Mouse (Mus musculus): ENCODE results near the gene Gm10226.
"Not testable (repeated sequence)": the region's sequence is repeated elsewhere in the genome, so short reads cannot be mapped to it uniquely, and the experiment has no call there.

Gm10226 gene

GRCm38 (mm10) chr17:21691560-21691959 is at the start of gene Gm10226:
Gene Gm10226 (plus strand): TSS chr17:21691860.
- no peak for DNase-seq

DNA sequence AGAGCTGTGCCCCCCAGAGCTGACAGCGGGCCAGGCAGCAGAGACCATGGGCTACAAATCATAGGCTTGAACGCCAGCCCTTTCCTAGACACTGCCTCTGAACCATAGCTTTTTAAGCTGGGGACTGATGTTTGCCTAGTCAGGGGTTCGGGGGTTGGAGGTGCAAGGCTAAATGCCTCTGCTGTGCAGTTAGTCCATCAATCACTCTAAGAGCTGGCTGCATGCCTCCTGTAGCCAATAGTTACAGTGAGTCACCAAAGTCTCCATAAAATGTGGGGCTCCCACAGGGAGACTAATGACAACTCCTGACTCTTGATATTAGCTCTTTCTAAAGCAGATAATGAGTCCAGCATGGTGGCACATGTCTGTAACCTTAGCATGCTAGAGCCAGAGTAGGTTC is 42.9 kb upstream of the Gm10226 start:
- DNase-seq: no peak

DNA sequence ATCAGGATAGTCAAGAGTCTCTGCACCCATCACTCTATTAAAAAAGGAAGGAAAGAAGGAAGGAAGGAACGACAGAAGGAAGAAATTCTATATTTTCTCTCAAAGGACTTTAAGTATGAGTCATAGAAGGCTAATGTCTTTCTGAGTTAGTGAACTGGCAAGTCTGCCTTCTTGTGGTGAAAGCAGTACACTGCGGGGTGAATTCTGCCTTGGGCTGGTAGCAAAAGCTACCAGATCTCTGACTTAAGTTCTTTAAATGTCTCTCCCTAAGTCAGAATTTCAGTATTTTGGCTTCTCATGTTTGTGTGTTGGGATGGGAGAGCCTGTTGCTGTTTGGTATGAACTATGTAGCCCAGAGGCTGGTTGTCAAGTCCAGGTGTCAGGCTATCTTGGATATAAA is 41.7 kb upstream of the Gm10226 start:
- peak; percentile 3 for DNase-seq

GRCm38 (mm10) chr17:21650364-21650907 is 41.2 kb upstream of the Gm10226 start, which contains the start of gene Zfp983:
Gene Zfp983 (plus strand): TSS chr17:21650624.
- DNase-seq: peak; percentile 82

DNA sequence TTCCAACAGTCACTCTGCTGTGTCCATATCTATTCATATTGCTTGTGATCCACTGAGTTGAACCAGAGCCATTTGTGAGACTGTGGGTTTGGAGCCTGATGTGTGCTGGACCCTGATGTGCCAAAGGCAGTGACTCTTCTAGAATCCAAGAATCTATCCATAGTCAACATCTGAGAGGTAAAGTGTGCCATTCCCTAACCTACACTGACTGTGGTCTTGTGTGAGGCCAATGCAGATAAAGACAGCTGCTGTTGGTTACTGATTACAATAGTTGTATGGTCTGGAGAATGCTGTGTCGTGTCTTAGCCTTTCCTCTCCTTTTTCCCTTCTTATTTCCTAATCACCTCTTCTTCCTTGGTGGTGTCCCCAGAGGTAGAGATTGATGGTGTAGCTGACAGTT is 12.8 kb upstream of the Gm10226 start:
- not testable (repeated sequence) for DNase-seq

DNA sequence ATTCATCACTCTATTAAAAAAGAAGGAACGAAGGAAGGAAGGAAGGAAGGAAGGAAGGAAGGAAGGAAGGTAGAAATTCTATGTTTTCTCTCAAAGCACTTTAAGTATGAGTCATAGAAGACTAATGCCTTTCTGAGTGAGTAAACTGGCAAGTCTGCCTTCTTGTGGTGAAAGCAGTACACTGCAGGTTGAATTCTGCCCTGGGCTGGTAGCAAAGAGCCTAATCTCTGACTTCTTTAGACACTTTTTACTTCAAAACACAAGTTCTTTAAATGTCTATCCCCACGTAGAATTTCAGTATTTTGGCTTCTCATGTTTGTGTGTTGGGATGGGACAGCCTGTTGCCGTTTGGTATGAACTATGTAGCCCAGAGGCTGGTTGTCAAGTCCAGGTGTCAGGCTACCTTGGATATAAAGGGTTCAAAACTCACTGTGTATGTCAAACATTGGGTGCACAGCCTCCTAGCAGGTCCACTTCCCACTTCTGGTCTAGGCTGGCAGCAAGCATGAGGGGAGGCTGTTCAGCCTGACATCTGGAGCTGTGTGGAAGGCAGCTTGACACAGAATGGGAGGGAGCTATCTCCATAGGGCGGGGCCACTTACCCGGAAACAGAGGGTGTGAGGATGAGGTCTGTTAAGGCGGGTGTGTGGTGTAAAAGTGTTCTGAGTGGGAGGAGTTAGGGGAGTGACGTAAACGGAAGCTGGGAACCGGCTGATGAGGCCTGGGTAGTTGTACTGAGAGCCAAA is 12.2 kb upstream of the Gm10226 start:
- DNase-seq: peak; percentile 90

GRCm38 (mm10) chr17:21680019-21680376 is 11.7 kb upstream of the Gm10226 start:
- not testable (repeated sequence) for DNase-seq

DNA sequence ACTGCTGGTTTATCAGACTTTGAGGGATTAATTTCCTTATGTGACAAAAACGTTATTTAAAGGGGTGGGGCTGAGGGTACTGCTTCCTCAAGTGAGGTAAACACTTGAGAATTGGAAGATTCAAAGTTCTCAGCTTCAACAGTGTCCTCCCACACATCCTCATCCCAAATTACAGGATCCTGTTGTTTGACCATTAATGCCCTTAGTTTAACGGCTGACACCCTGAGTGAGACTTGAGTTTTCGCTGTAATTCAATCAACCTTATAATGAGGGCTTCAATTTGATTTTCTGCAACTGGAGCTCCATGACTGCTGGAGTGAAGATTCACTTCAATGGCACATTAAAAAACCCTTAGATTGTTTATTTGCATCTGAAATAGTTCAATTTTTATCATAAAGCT is 1.7 kb downstream of the Gm10226 start:
- no peak for DNase-seq

GRCm38 (mm10) chr17:21696073-21696472 is 4.4 kb downstream of the Gm10226 start:
- no peak for DNase-seq

GRCm38 (mm10) chr17:21702281-21703240 is 10.9 kb downstream of the Gm10226 start:
- no peak for DNase-seq

DNA sequence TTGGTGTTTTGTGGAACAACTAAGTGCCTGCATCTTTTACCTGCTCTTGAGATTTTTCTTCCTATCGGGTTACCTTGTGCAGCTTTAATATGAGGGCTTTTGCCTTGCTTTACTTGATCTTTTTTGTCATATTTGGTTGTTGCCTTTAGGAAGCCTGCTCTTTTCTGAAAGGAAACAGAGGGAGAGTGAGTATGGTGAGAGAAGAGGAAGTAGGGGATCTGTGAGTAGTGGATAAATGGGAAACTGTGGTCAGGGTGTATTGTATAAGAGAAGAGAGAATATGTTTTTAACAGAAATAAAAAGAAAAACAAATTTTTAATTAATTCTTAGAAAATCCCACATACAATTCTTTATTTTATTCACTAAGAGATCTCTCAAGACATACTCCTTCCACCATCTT is 11.8 kb downstream of the Gm10226 start:
- DNase-seq: no peak

DNA sequence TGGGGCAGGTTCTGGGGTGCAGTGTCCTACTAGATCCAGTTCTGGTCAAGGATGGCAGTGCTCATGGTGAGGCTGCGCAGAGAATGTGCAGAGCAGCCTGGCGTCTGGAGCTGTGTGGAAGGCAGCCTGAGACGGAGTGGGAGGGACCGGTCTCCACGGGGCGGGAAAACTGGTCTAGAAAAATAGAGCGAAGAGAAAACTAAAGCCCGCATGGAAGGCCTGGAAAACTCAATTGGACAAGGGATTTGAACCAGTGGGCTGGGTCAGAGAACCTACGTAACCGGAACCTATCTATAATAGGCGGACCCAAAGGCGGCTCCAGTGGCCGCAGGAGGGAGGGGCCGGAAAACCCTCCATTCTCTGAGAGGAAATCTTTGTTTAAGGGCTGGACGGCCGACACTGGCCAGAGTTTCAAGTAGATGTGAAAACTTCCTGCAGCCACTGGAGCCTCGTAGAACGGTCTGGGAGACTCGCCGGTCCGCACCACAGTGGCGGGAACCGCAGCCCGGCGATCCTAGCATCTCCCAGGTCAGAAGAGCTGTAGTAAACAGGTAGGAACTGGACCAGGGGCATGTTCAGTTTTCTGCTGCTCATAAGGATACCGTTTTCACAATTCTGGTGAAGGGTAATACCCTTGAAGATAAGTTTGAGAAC is 15.8 kb downstream of the Gm10226 start, which contains the start of gene Zfp760:
Zfp760 (plus strand) TSS at position 399 of the 654 bp plus-strand sequence.
- DNase-seq: peak; percentile 87

DNA sequence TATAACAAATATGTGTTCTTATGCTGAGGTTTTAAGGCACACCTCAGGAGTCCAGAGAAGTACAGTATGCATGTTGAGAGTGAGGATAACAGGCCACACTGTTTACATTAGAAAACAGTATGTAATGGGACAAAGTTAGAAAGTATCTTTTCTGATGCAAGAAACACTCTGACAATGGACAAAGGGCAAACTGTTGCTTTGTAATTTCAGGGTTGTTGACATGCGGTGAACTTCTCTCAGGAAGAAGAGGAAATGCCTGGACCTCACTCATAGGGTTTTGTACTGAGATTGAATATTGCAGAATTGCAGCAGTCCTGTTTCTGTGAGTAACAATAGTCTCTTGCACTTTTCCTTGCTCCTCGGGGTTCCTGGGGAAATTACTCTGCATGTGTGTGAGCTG is 16.7 kb downstream of the Gm10226 start:
- no peak for DNase-seq

- DNase-seq: not testable (repeated sequence)
Measured at GRCm38 (mm10) chr17:21730495-21730894, 38.8 kb downstream of the Gm10226 start, which contains the start of gene Zfp229. Gene Zfp229 (plus strand): TSS chr17:21730795.

DNA sequence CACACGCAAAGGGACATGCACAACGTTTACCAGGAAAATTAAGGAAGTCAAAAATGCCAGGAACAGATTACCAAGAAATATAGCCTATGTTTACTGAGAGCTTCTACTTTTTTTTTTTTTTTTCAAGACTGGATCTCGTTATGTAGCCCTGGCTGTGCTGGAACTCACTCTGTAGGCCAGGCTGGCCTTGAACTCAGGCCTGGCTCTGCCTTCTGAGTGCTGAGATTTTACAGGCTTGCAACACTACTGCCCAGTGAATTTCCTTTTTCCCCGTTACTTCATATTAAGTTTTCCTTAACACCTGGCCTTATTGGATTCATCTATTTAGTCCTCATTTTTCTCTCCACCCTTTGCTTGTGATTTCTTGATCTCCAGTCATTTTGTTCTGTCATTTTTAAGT is 41.4 kb downstream of the Gm10226 start:
- no peak for DNase-seq

- peak; percentile 46 for DNase-seq
Measured at GRCm38 (mm10) chr17:21733529-21734031, 41.9 kb downstream of the Gm10226 start.
